Mouse (Mus musculus): ENCODE measurements around the gene D430042O09Rik. TPM values are rescaled to one million over a fixed set of nuclear protein-coding genes. Genes with fewer than 3 reads are reported as not detected.

The D430042O09Rik gene
- polyA plus RNA-seq, 1 experiment: 17.5 TPM

DNA sequence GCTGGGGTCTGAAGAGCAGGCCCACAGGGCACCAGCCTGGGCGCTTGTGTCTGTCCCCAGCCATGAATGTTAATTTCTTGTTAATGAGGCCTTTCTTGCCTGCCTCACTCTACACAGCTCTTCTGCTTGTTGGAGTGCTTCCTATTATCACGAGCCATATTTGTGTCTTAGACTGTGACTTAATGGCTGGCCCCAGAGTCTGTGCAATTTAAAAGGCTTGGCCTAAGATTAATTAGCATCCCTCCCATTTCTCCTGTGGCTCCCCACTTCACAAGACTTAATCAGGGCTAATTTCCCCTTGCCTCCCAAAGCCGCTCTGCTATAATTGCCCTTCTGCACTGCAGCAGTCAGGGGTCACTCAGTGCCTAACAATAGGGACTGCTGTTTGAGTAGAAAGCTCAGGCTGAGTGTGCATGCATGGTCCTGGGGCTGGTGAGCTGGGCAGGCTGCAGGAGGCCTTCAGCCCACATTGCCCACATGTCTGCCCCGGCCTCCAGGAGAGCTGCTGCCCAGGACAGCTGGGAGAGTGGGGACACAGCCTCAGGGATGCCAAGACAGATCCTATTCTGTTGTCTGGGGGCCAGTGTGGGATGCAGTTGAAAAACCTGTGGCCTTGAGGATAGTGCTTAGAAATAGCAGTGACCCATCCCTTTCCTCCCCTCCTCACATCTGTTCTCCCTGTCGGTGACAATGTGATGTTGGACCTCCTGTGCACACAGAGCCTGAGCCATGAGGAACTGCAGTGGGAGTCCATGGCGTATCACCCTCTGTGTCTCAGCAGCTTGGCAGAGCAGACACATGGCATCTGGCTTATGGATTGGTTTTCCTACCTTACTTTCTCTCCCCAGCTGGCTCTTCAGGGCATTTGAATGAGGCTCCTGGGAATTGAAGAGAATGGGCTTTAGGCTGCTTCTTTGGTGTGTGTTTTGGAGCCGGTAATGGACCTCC, 55.5 kb downstream of the D430042O09Rik start:
- Histone ChIP-seq H3K27ac (ENCODE audit: insufficient read depth, low read depth, low read length) (no peak overlapping the region), H3K27me3 (ENCODE audit: control insufficient read depth, insufficient read depth, low read length) (no peaks in the 10 kb centered on the region), H3K4me3 (ENCODE audit: low read depth, low read length) (no peak overlapping the region), H3K36me3 (ENCODE audit: control insufficient read depth, insufficient read depth, low read length) (peaks cover 9% of the 10 kb centered on the region), H3K4me1 (ENCODE audit: control insufficient read depth, insufficient read depth, insufficient read length, low read length) (no peaks in the 10 kb centered on the region)
- TF ChIP-seq POLR2A (IDR thresholded peaks at IDR 0.05; ENCODE audit: low read depth, low read length) (no peak), CTCF (IDR thresholded peaks at IDR 0.05; ENCODE audit: extremely low read depth, insufficient read length, insufficient replicate concordance, low read depth, low read length) (no peak)
- WGBS: 89% methylated on average over 7 of the region's 7 CpGs

DNA sequence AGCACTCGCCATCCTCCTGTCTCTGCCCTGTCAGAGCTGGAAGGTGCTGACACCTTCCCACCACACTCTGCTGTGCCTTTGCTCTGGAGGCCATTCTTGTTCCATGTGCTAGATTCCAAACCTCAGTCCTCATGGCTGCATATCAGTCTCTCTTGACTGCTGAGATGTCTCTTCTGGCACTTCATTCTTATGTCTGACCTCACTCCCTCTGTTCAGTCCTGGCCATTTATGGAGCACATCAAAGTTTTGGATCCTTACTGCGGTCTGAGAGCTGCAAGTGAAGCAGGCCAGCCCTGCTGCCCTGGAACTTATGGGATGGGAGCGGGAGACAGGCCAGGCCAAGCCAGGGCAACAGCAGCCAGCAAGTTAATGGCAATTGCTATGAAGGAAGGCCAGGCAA, 56.7 kb downstream of the D430042O09Rik start:
- Histone ChIP-seq H3K36me3 (ENCODE audit: control insufficient read depth, insufficient read depth, low read length) (peaks cover 9% of the 10 kb centered on the region), H3K27me3 (ENCODE audit: control insufficient read depth, insufficient read depth, low read length) (no peaks in the 10 kb centered on the region), H3K4me3 (ENCODE audit: low read depth, low read length) (no peak overlapping the region), H3K27ac (ENCODE audit: insufficient read depth, low read depth, low read length) (no peak overlapping the region), H3K4me1 (ENCODE audit: control insufficient read depth, insufficient read depth, insufficient read length, low read length) (no peaks in the 10 kb centered on the region)
- WGBS: 85% methylated on average over 3 of the region's 3 CpGs
- TF ChIP-seq POLR2A (IDR thresholded peaks at IDR 0.05; ENCODE audit: low read depth, low read length) (no peak), CTCF (IDR thresholded peaks at IDR 0.05; ENCODE audit: extremely low read depth, insufficient read length, insufficient replicate concordance, low read depth, low read length) (no peak)

DNA sequence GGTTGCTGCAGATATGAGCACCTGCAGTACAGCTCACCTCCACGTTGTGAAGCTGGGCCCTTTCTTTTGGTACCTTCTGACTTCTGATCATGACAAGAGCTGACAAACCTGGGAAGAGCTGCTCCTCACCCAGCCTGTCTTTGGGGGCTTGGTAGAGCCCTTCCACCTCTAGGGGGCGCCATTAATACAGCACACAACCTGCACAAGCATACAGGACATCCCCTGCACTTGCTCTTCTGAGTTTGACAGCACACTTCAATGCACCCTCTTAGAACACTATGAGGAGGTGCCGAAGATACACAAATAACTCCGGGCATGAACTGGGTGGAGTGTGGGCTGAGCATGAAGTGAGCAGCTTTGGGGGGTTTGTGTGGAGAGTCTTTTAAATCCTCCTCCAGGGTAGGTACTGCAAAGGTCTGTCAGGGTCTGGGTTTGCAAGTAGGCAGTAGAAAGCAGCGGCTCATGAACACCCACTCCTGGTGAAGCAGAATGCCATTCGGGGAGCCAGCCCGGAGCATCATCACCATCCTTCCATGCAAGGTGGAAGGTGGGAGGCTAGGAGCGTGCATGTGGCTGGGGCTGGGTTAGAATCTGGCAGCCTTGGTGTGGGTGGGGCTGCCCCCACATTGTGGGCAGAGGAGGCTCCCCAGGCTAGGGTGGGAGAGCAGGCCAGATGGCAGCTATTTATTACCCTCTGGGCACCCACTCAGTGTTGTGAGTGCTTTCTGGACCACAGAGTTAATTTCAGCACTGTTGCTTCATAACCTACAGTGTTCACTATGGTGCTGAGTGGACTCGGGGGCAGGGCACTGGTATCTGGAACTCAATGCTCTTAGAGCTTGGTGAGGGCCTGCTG, 59.5 kb downstream of the D430042O09Rik start:
- Histone ChIP-seq H3K27me3 (ENCODE audit: control insufficient read depth, insufficient read depth, low read length) (no peaks in the 10 kb centered on the region), H3K4me3 (ENCODE audit: low read depth, low read length) (no peak overlapping the region), H3K27ac (ENCODE audit: insufficient read depth, low read depth, low read length) (no peak overlapping the region), H3K4me1 (ENCODE audit: control insufficient read depth, insufficient read depth, insufficient read length, low read length) (no peaks in the 10 kb centered on the region), H3K36me3 (ENCODE audit: control insufficient read depth, insufficient read depth, low read length) (peaks cover 18% of the 10 kb centered on the region)
- 74% methylated on average over 9 of the region's 9 CpGs for WGBS
- TF ChIP-seq CTCF (IDR thresholded peaks at IDR 0.05; ENCODE audit: extremely low read depth, insufficient read length, insufficient replicate concordance, low read depth, low read length) (peak; percentile 60; the same call in 1 of the 2 replicates), POLR2A (IDR thresholded peaks at IDR 0.05; ENCODE audit: low read depth, low read length) (no peak)

DNA sequence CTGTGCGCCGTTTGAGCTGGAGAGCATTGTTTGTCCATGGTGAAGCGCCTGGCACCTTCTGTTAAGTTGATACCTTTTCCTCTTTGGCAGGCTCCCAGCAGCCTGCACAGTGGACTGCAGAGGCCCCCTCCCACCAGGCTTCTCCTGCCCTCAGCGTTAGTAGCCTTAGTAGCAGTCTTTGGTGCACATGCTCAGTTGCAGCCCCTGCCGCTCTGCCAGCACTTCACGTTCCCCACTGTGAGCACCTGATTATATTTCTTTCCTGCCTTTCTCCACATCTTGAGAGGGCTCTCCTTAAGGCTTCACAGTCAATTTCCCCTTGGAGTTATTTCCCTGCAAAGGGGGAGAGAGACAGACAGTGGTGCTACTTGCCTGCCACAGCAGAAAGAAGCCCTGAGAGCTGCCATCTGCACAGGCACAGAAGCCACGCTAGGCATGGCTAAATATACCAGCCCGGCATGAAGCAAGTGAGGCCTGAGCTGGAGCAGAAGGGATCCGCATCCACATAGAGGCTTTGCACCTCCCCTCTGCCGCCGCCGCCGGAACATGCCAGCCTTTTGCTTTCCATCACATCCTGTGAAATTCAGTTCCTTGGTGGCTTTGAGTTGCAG, 65.4 kb downstream of the D430042O09Rik start:
- WGBS: 88% methylated on average over 13 of the region's 13 CpGs
- no peak for TF ChIP-seq POLR2A (IDR thresholded peaks at IDR 0.05; ENCODE audit: low read depth, low read length)
- no peak for TF ChIP-seq CTCF (IDR thresholded peaks at IDR 0.05; ENCODE audit: extremely low read depth, insufficient read length, insufficient replicate concordance, low read depth, low read length)

DNA sequence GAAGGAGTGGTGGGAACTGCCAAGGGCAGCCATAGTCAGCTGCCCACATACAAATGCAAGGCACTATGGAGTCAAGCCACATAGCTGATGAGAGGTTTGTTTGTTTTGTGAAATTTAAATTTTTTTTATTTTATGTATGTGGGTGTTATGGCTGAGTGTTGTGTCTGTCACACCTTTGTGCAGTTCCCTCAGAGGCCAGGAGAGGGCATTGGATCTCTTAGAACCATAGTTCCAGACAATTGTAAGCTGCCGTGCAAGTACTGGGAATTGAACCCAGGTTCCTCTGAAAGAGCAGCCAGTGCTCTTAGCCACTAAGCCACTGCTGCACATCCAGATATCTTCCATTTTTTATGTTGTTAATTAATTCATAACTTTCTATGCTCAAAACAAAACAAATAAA, 75.5 kb downstream of the D430042O09Rik start:
- Histone ChIP-seq H3K27me3 (ENCODE audit: control insufficient read depth, insufficient read depth, low read length) (no peaks in the 10 kb centered on the region), H3K4me1 (ENCODE audit: control insufficient read depth, insufficient read depth, insufficient read length, low read length) (no peaks in the 10 kb centered on the region; the same call in 1 of the 2 replicates), H3K4me3 (ENCODE audit: low read depth, low read length) (no peak overlapping the region), H3K27ac (ENCODE audit: insufficient read depth, low read depth, low read length) (no peak overlapping the region), H3K36me3 (ENCODE audit: control insufficient read depth, insufficient read depth, low read length) (peaks cover 6% of the 10 kb centered on the region)
- TF ChIP-seq POLR2A (IDR thresholded peaks at IDR 0.05; ENCODE audit: low read depth, low read length) (no peak), CTCF (IDR thresholded peaks at IDR 0.05; ENCODE audit: extremely low read depth, insufficient read length, insufficient replicate concordance, low read depth, low read length) (no peak)
- WGBS: 86% methylated on average over 1 of the region's 1 CpGs

More for the DNA sequence above, 65.4 kb downstream of the D430042O09Rik start:
- H3K27ac ChIP-seq (ENCODE audit: insufficient read depth, low read depth, low read length): no peak overlapping the region
- H3K27me3 ChIP-seq (ENCODE audit: control insufficient read depth, insufficient read depth, low read length): no peaks in the 10 kb centered on the region
- H3K36me3 ChIP-seq (ENCODE audit: control insufficient read depth, insufficient read depth, low read length): peaks cover 30% of the 10 kb centered on the region
- no peaks in the 10 kb centered on the region for H3K4me1 ChIP-seq (ENCODE audit: control insufficient read depth, insufficient read depth, insufficient read length, low read length)
- H3K4me3 ChIP-seq (ENCODE audit: low read depth, low read length): no peak overlapping the region

DNA sequence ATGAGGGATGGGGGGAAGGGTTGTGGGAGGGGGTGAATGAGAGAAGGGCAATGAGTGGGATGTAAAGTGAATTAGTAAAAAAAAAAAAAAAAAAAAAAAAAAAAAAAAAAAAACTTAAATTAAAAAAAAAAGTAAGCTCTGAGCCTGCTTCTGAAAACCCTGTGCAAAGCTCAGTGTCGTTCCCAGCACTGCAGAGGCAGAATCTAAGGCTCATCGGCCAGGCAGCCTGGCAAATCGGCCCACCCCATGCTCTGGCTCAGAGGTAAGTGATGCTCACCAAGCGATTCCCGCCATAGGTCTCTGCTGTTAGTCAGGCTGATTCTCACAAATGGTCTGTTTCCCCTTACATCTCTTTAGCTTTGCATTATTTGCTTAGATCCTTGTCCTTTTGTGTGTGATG, 78.4 kb downstream of the D430042O09Rik start:
- Histone ChIP-seq H3K27me3 (ENCODE audit: control insufficient read depth, insufficient read depth, low read length) (no peaks in the 10 kb centered on the region), H3K4me3 (ENCODE audit: low read depth, low read length) (no peak overlapping the region), H3K4me1 (ENCODE audit: control insufficient read depth, insufficient read depth, insufficient read length, low read length) (no peaks in the 10 kb centered on the region; the same call in 1 of the 2 replicates), H3K27ac (ENCODE audit: insufficient read depth, low read depth, low read length) (no peak overlapping the region), H3K36me3 (ENCODE audit: control insufficient read depth, insufficient read depth, low read length) (0 out of 2 replicates have a peak, but pooled peaks cover 2% of the 10 kb centered on the region)
- 89% methylated on average over 5 of the region's 5 CpGs for WGBS
- TF ChIP-seq CTCF (IDR thresholded peaks at IDR 0.05; ENCODE audit: extremely low read depth, insufficient read length, insufficient replicate concordance, low read depth, low read length): no peak
- no peak for TF ChIP-seq POLR2A (IDR thresholded peaks at IDR 0.05; ENCODE audit: low read depth, low read length)
